Mouse (Mus musculus) CH12.LX (cell line): Measurements from ENCODE around the gene Uqcrc1.

Experiments used
- CTCF ChIP-seq, 2 experiments: IDR thresholded peaks in 1 of 2; conservative IDR thresholded peaks in 1 of 2; 2 replicates each; pipeline ENCODE4 v1.5.1; 2011 to 2012; ENCODE audit warnings: low read depth in 2 of 2, low read length in 2 of 2, improper control_type of control experiment in 1 of 2, inconsistent platforms in 1 of 2, mild to moderate bottlenecking in 1 of 2, moderate library complexity in 1 of 2
- NELFE ChIP-seq: IDR thresholded peaks from 2 replicates; pipeline ENCODE4 v1.6.1; 2011; ENCODE audit warnings: low read depth, low read length, improper control_type of control experiment
- ZMIZ1 ChIP-seq: IDR thresholded peaks from 2 replicates; pipeline ENCODE4 v1.6.1; 2012; ENCODE audit warnings: low read depth, mild to moderate bottlenecking, inconsistent platforms, low read length, improper control_type of control experiment

GRCm38 (mm10) chr9:108949967-108950728 lies 13.7 kb downstream of the Uqcrc1 start:
- TF ChIP-seq CTCF (conservative IDR thresholded peaks at IDR 0.05 in 1 of 2, IDR thresholded peaks at IDR 0.05 in 1 of 2; ENCODE audit: low read depth in 2 of 2, low read length in 2 of 2) (no peak), NELFE (no peak), ZMIZ1 (no peak)
